Mouse (Mus musculus) intestine, postnatal 0 days (tissue): ENCODE measurements around the gene Kdm6b. TPM values are rescaled to one million over a fixed set of nuclear protein-coding genes. Genes with fewer than 3 reads are reported as not detected.

Experiments used
- ATAC-seq: fragments of 200-750 bp; cut with Nextera tagmentation; 2 replicates; pipeline ENCODE4 v1.8.0; 2017; ENCODE audit warnings: mild to moderate bottlenecking, moderate TSS enrichment, moderate library complexity
- H3K27ac ChIP-seq: fragments of 300-500 bp; sonication (generic); 2 replicates; pipeline ENCODE4 v1.5.1; 2014; ENCODE audit warnings: mild to moderate bottlenecking, low read depth, low read length, moderate library complexity
- H3K27me3 ChIP-seq: fragments of 300-500 bp; sonication (generic); replicated peaks from 2 replicates; pipeline ENCODE4 v1.6.1; 2014; ENCODE audit warnings: low read length, mixed read lengths; ENCODE audit not compliant: control insufficient read depth, insufficient read depth
- H3K36me3 ChIP-seq: fragments of 300-500 bp; sonication (generic); 2 replicates; pipeline ENCODE4 v1.6.1; 2014; ENCODE audit warnings: mild to moderate bottlenecking, moderate library complexity; ENCODE audit not compliant: control insufficient read depth, insufficient read depth
- H3K4me1 ChIP-seq: fragments of 300-500 bp; sonication (generic); replicated peaks from 2 replicates; pipeline ENCODE4 v1.6.1; 2014; ENCODE audit warnings: antibody characterized with exemption, low read length, mixed read lengths; ENCODE audit not compliant: control insufficient read depth, insufficient read depth
- H3K4me2 ChIP-seq: fragments of 300-500 bp; sonication (generic); replicated peaks from 2 replicates; pipeline ENCODE4 v1.6.1; 2014; ENCODE audit warnings: low read depth, mild to moderate bottlenecking, moderate library complexity
- H3K4me3 ChIP-seq: fragments of 300-500 bp; sonication (generic); 2 replicates; pipeline ENCODE4 v1.5.1; 2014; ENCODE audit warnings: low read depth, low read length
- H3K9ac ChIP-seq: fragments of 300-500 bp; sonication (generic); 2 replicates; pipeline ENCODE4 v1.6.1; 2014; ENCODE audit warnings: mild to moderate bottlenecking, low read depth, low read length
- H3K9me3 ChIP-seq: fragments of 300-500 bp; sonication (generic); 2 replicates; pipeline ENCODE4 v1.6.1; 2016; ENCODE audit warnings: mixed run types; ENCODE audit not compliant: control insufficient read depth
- CTCF ChIP-seq: sonication (generic); IDR thresholded peaks from 2 replicates; pipeline ENCODE4 v1.5.1; 2016; ENCODE audit warnings: low read depth, mild to moderate bottlenecking, control low read depth, antibody characterized with exemption, moderate library complexity
- WGBS: fragments of 180-500 bp; shearing (Covaris S2); extraction: QIAGEN DNeasy Blood & Tissue Kit; methylation state at CpG from one replicate; pipeline ENCODE4 v1.1.7; 2014; 5-methylcytosine and 5-hydroxymethylcytosine counted together
- polyA plus RNA-seq: library from polyadenylated mRNA; unstranded; fragments of >200 nt; fragmentation: Nextera tagmentation; extraction: Ambion mirVana; gene quantifications from 2 replicates; pipeline ENCODE4 v1.2.1, GENCODE M21; 2015

Kdm6b gene
- polyA plus RNA-seq, 1 experiment from 2014 or later = 18.2 TPM

DNA sequence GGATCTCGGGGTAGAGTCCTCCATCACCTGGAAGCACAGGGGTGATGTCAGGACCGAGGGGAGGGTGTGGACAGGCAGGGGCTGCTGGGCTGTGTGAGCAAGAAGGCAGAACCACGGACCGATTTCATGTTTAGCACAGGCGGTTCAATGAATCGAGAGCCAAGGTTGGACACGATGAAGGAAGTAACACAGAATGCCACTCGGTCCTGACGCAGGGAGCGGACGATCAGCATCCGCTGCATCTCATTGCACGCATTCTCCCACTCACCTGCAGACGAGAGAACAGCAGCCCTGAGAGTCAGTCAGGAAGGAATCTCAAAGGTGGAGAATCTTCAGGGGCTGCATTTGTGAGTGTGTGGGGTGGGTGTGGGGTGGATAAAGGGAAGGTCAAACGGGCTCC lies 17.2 kb upstream of the Kdm6b start:
- no peak for TF ChIP-seq CTCF
- no peak for ATAC-seq
- H3K4me3 ChIP-seq = no peak overlapping the region
- no peak overlapping the region for H3K4me2 ChIP-seq
- no peaks in the 10 kb centered on the region for H3K27me3 ChIP-seq
- H3K9ac ChIP-seq = no peak overlapping the region
- no peak overlapping the region for H3K27ac ChIP-seq
- H3K9me3 ChIP-seq = no peaks in the 10 kb centered on the region
- peaks cover 4% of the 10 kb centered on the region; the same call in 1 of the 2 replicates for H3K4me1 ChIP-seq
- WGBS = 89% methylated on average over 15 of the region's 15 CpGs
- H3K36me3 ChIP-seq = no peaks in the 10 kb centered on the region

DNA sequence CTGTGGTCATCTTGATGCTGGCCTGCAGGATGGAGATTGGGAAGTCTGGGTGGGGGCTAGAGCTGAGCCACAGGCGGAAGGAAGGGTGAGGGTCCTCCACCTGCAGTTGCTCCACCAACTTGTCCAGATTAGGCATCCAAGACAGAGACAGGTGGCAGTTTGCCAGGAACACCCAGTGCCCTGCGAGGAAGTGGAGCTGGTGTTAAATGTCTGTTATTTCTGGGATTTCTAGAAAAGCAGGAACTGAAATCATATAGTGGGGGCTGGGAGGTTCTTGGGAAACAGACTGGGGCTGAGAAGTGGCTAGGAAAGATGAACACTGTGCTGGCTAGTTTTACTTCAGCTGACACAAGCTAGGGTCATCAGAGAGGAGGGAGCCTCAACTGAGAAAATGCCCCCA lies 15.8 kb upstream of the Kdm6b start:
- no peaks in the 10 kb centered on the region for H3K27me3 ChIP-seq
- H3K4me2 ChIP-seq = no peak overlapping the region
- H3K27ac ChIP-seq = no peak overlapping the region
- WGBS = 20% methylated on average over 2 of the region's 2 CpGs
- H3K4me1 ChIP-seq = peaks cover 4% of the 10 kb centered on the region; the same call in 1 of the 2 replicates
- ATAC-seq = no peak
- no peak overlapping the region for H3K4me3 ChIP-seq
- no peaks in the 10 kb centered on the region for H3K36me3 ChIP-seq
- TF ChIP-seq CTCF = no peak
- no peak overlapping the region for H3K9ac ChIP-seq
- H3K9me3 ChIP-seq = no peaks in the 10 kb centered on the region

DNA sequence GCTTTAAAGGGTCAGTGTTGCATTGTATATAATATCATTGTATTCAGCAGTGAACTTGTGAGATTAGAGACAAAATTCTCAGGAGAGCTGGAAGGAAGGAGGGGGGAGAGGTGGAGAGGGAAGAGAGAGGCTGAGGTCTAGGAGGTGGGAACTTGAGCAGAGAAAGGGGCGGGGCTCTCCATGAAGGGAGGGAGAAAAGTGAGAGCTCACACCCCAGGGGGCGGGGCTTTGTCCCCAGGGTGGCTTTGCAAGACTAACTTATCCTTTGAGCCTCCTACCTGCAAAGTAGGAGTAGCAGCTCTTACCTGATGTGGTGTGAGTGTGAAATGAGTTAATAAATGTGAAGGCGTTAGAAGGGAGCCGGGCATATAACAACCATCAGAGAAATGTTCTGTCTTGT lies 15.3 kb upstream of the Kdm6b start:
- no peak overlapping the region for H3K27ac ChIP-seq
- H3K4me1 ChIP-seq = peaks cover 4% of the 10 kb centered on the region; the same call in 1 of the 2 replicates
- no peaks in the 10 kb centered on the region for H3K36me3 ChIP-seq
- H3K9ac ChIP-seq = no peak overlapping the region
- no peak; the same call in 1 of the 2 replicates for ATAC-seq
- no peaks in the 10 kb centered on the region for H3K27me3 ChIP-seq
- H3K9me3 ChIP-seq = no peaks in the 10 kb centered on the region
- WGBS = 11% methylated on average over 4 of the region's 4 CpGs
- no peak overlapping the region for H3K4me3 ChIP-seq
- no peak overlapping the region for H3K4me2 ChIP-seq
- 0 out of 2 replicates have a peak, but pooled peaks have one; percentile 28 for TF ChIP-seq CTCF

DNA sequence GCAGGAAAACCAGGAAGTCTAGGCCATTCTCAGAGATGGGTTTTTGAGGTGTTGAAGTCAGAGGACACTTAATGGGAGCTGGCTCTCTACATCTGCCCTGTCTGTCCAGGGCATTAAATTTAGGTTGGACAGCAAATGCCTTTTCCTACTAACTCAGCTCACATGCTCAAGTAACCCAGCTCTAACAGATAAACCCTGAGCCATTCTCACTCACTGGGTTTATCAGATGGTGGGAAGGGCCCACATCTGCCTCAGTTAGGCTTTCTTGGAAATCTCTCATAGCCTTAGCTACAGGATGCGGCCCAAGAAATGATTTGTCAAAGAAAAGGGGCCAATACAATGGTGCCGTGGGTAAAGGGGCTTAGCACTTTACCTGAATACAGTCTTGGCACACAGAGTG lies 12.8 kb upstream of the Kdm6b start:
- Histone ChIP-seq H3K9me3 (no peaks in the 10 kb centered on the region), H3K27ac (no peak overlapping the region), H3K9ac (no peak overlapping the region), H3K36me3 (no peaks in the 10 kb centered on the region), H3K4me3 (no peak overlapping the region), H3K27me3 (peaks cover 4% of the 10 kb centered on the region; the same call in 1 of the 2 replicates), H3K4me1 (peaks cover 4% of the 10 kb centered on the region; the same call in 1 of the 2 replicates), H3K4me2 (no peak overlapping the region)
- TF ChIP-seq CTCF = no peak
- 87% methylated on average over 2 of the region's 2 CpGs for WGBS
- ATAC-seq = no peak

DNA sequence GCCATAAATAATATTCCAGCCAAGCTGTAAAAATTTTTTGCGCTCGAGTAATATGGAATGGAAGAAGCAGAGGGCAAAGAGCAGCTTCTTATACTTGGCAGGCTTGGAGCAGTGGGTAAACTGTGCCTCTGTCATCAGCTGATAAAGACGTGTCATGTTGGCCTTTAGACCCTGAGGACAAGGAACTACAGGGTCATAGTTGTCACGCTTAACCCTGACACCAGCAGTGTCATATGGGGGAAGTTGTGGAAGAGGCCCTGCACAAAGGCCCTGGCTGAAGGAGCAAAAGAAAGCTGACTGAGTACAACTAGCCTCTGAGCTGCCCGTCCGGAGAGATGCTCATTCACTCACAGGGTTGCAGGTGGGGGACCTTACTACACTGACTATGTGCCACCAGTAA lies 10.4 kb upstream of the Kdm6b start:
- peaks cover 9% of the 10 kb centered on the region; the same call in 1 of the 2 replicates for H3K27me3 ChIP-seq
- peak overlapping the region; percentile 84 for H3K27ac ChIP-seq
- no peak overlapping the region for H3K4me3 ChIP-seq
- no peak for TF ChIP-seq CTCF
- peak overlapping the region; percentile 57 for H3K4me2 ChIP-seq
- no peaks in the 10 kb centered on the region for H3K36me3 ChIP-seq
- peak; percentile 83 for ATAC-seq
- no peaks in the 10 kb centered on the region for H3K9me3 ChIP-seq
- WGBS = 47% methylated on average over 6 of the region's 6 CpGs
- no peaks in the 10 kb centered on the region for H3K4me1 ChIP-seq
- H3K9ac ChIP-seq = 0 out of 2 replicates have a peak overlapping the region, but pooled peaks have one; percentile 26

DNA sequence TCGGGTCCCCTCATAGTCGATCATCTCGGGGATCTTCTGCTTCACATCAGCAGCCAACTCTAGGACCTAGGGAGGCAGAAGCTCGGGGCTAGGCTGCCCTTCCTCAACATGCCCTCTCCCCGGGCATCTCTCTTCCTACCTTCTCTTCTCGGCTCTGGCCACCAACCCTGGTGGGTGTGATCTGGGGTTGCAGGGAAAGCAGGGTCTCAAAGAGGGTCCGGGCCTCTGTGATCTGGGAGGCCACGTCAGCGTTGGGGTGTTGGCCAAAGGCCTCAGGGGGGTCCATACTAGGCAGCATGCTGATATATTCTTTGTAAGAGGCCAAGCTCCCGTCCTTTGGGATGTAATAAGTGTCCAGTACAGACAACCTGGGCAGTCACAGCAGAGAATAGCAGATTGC lies 9.4 kb upstream of the Kdm6b start:
- ATAC-seq = no peak
- H3K9ac ChIP-seq = 0 out of 2 replicates have a peak overlapping the region, but pooled peaks have one; percentile 7
- WGBS = 92% methylated on average over 10 of the region's 10 CpGs
- H3K27ac ChIP-seq = 0 out of 2 replicates have a peak overlapping the region, but pooled peaks have one; percentile 84
- no peak overlapping the region for H3K4me3 ChIP-seq
- H3K36me3 ChIP-seq = no peaks in the 10 kb centered on the region
- H3K4me1 ChIP-seq = no peaks in the 10 kb centered on the region
- peak overlapping the region; percentile 57 for H3K4me2 ChIP-seq
- no peak for TF ChIP-seq CTCF
- no peaks in the 10 kb centered on the region for H3K9me3 ChIP-seq
- H3K27me3 ChIP-seq = peaks cover 9% of the 10 kb centered on the region; the same call in 1 of the 2 replicates
